ENCODE assay signal across 24 mouse cellular contexts in the genomic region with DNA sequence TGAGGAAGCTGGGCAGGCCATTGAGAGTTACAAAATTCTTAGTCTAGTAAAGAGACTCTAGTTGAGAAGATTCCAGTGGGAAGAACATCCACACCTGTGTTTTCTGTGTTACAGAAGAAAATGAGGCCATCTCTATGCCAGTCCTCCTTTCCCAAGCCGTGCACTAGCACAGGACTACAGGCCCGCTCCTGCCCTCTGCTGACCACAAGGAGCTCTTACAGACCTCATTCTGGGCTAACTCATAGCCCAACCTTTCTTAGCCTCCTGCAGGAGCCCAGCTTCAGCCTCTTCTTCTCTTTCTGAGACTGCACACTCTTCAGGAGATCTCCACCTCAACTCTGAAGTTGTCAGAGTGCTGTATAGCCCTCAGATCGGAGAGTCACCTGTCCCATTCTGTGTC. TPM values are rescaled to one million over a fixed set of nuclear protein-coding genes. Genes with fewer than 3 reads are reported as not detected.
DNase-seq lines count a peak whose midpoint lies in the region; ATAC-seq and TF ChIP-seq lines count a peak whose summit lies in the region.
"Not testable (repeated sequence)": the region's sequence is repeated elsewhere in the genome, so short reads cannot be mapped to it uniquely, and the experiment has no call there.
"Had no signal": no experiment of that assay in that cellular context is flagged by ENCODE, and none has a peak within 500 bp of the region (broad histone marks: within the 10 kb centered on the region; RNA-seq: fewer than 3 reads in every experiment).

No protein-coding gene starts in this region.

- not testable (repeated sequence) for H3K4me1 ChIP-seq in forebrain, embryonic 14.5 days (ENCODE audit: control insufficient read depth, insufficient read depth, low read length); hindbrain, embryonic 11.5 days (replicated peaks; ENCODE audit: control insufficient read depth, insufficient read depth, low read length)

- not testable (repeated sequence) for H3K36me3 ChIP-seq in forebrain, embryonic 14.5 days (ENCODE audit: control insufficient read depth, insufficient read depth, low read length); hindbrain, embryonic 11.5 days (ENCODE audit: control insufficient read depth, insufficient read depth, low read length)

- H3K27ac ChIP-seq in forebrain, embryonic 14.5 days (ENCODE audit: low read depth, low read length); hindbrain, embryonic 11.5 days (ENCODE audit: low read depth, low read length); left cerebral cortex, adult 2 months: not testable (repeated sequence)

- H3K4me2 ChIP-seq in forebrain, embryonic 14.5 days (ENCODE audit: low read length); hindbrain, embryonic 11.5 days (replicated peaks; ENCODE audit: low read depth, low read length): not testable (repeated sequence)

- peak; percentile 20 for TF ChIP-seq CTCF in left cerebral cortex, adult 2 months (IDR thresholded peaks at IDR 0.05)

- H3K4me3 ChIP-seq in forebrain, embryonic 14.5 days (ENCODE audit: low read depth, low read length); hindbrain, embryonic 11.5 days (ENCODE audit: low read depth, low read length); left cerebral cortex, adult 2 months: not testable (repeated sequence)

- 47% methylated on average over 3 of the region's 3 CpGs for WGBS in forebrain, embryonic 14.5 days
- 53% methylated on average over 3 of the region's 3 CpGs for WGBS in hindbrain, embryonic 11.5 days

- not testable (repeated sequence) for ATAC-seq in forebrain, embryonic 14.5 days; hindbrain, embryonic 11.5 days (ENCODE audit: low FRiP score)
- peak; percentile 71 for ATAC-seq in megakaryocyte progenitor cell, adult 5-6 weeks (replicated peaks; ENCODE audit: poor library complexity)

- not testable (repeated sequence) for H3K9ac ChIP-seq in forebrain, embryonic 14.5 days (ENCODE audit: low read length); hindbrain, embryonic 11.5 days (ENCODE audit: low read depth, low read length)

- not testable (repeated sequence) for H3K9me3 ChIP-seq in forebrain, embryonic 14.5 days (replicated peaks; ENCODE audit: control insufficient read depth, low read length); hindbrain, embryonic 11.5 days (ENCODE audit: control insufficient read depth, low read length)

- intact Hi-C loops in left cerebral cortex, adult 2 months (cut with DNase I): not testable (repeated sequence)

- not testable (repeated sequence) for H3K27me3 ChIP-seq in forebrain, embryonic 14.5 days (replicated peaks; ENCODE audit: control insufficient read depth, insufficient read depth, low read length); hindbrain, embryonic 11.5 days (ENCODE audit: control insufficient read depth, insufficient read depth, low read length)

- peak; percentile 24 for DNase-seq in adrenal gland, postnatal 14 days
- peak; percentile 63 for DNase-seq in embryo, embryonic 10 days (ENCODE audit: low spot score)
- peak; percentile 11 for DNase-seq in forebrain, embryonic 14.5 days (ENCODE audit: low spot score)
- DNase-seq in hindbrain, embryonic 11.5 days (ENCODE audit: low spot score): peak; percentile 22
- not testable (repeated sequence) for DNase-seq in left cerebral cortex, adult 2 months (ENCODE audit: extremely low spot score in 1 of 2, low spot score in 2 of 2)
- peak; percentile 44 for DNase-seq in retina, postnatal 1 day

RNA-seq across cellular contexts. Expression of a gene that starts 2.5 kb away (rescaled TPM):
- 0.67 TPM in 1 of 2 replicates, not detected in the other for total RNA-seq in adrenal gland, postnatal 14 days (2021)
- polyA plus RNA-seq in forebrain, embryonic 14.5 days (2014; fragmentation: Nextera tagmentation; extraction: Ambion mirVana): not detected in 2 replicates
- polyA plus RNA-seq in hindbrain, embryonic 11.5 days (2014; fragmentation: Nextera tagmentation; extraction: Ambion mirVana): not detected in 2 replicates
- not detected for total RNA-seq in left cerebral cortex, adult 2 months (2021)
- 5.8 and 12.8 TPM in 2 replicates for total RNA-seq in megakaryocyte progenitor cell, adult 5-6 weeks (2015)
- 7.5 and 19.0 TPM in 2 replicates for total RNA-seq in megakaryocyte progenitor cell, adult 5-6 weeks (2017)
- total RNA-seq: gastrocnemius, adult 18-20 months; layer of hippocampus, adult 8-10 months; left cerebral cortex, adult 18-20 months; MEL had no signal
- polyA plus RNA-seq: C2C12; forebrain, embryonic 16.5 days; heart, embryonic 14.5 days; hindbrain, embryonic 12.5 days; kidney, embryonic 15.5 days; limb, embryonic 10.5 days; midbrain, embryonic 11.5 days; myocyte; small intestine, adult 2 months; urinary bladder, adult 2 months had no signal

RNA-seq across cellular contexts. Expression of a gene that starts 33.6 kb away (rescaled TPM):
- 37.1 and 39.0 TPM in 2 replicates for total RNA-seq in adrenal gland, postnatal 14 days (2021)
- polyA plus RNA-seq in forebrain, embryonic 14.5 days (2014; fragmentation: Nextera tagmentation; extraction: Ambion mirVana): 64.7 and 64.9 TPM in 2 replicates
- polyA plus RNA-seq in hindbrain, embryonic 11.5 days (2014; fragmentation: Nextera tagmentation; extraction: Ambion mirVana): 49.0 and 52.8 TPM in 2 replicates
- 10 to 100 TPM; 28.8 to 35.2 TPM for total RNA-seq in left cerebral cortex, adult 2 months (2021)
- total RNA-seq in megakaryocyte progenitor cell, adult 5-6 weeks (2015): 6.7 and 10.1 TPM in 2 replicates
- 14.7 and 15.5 TPM in 2 replicates for total RNA-seq in megakaryocyte progenitor cell, adult 5-6 weeks (2017)

RNA-seq across cellular contexts. Expression of a gene that starts 41.7 kb away (rescaled TPM):
- total RNA-seq in adrenal gland, postnatal 14 days (2021): 0.63 and 0.64 TPM in 2 replicates
- polyA plus RNA-seq in forebrain, embryonic 14.5 days (2014; fragmentation: Nextera tagmentation; extraction: Ambion mirVana): 0.62 and 0.82 TPM in 2 replicates
- polyA plus RNA-seq in hindbrain, embryonic 11.5 days (2014; fragmentation: Nextera tagmentation; extraction: Ambion mirVana): 0.45 and 0.59 TPM in 2 replicates
- total RNA-seq in left cerebral cortex, adult 2 months (2021): 10 to 100 TPM in 1 of 2 experiments, 1 to 10 TPM in 1; 6.3 to 10.0 TPM
- 0.10 and 0.34 TPM in 2 replicates for total RNA-seq in megakaryocyte progenitor cell, adult 5-6 weeks (2015)
- 0.17 TPM in 1 of 2 replicates, not detected in the other for total RNA-seq in megakaryocyte progenitor cell, adult 5-6 weeks (2017)
- total RNA-seq: MEL had no signal

RNA-seq across cellular contexts. Expression of a gene that starts 51.2 kb away (rescaled TPM):
- total RNA-seq in adrenal gland, postnatal 14 days (2021): not detected in 2 replicates
- polyA plus RNA-seq in forebrain, embryonic 14.5 days (2014; fragmentation: Nextera tagmentation; extraction: Ambion mirVana): not detected in 2 replicates
- polyA plus RNA-seq in hindbrain, embryonic 11.5 days (2014; fragmentation: Nextera tagmentation; extraction: Ambion mirVana): not detected in 2 replicates
- not detected for total RNA-seq in left cerebral cortex, adult 2 months (2021)
- total RNA-seq in megakaryocyte progenitor cell, adult 5-6 weeks (2015): not detected in 2 replicates
- not detected in 2 replicates for total RNA-seq in megakaryocyte progenitor cell, adult 5-6 weeks (2017)
- total RNA-seq: gastrocnemius, adult 18-20 months; layer of hippocampus, adult 8-10 months; left cerebral cortex, adult 18-20 months; MEL had no signal
- polyA plus RNA-seq: C2C12; forebrain, embryonic 16.5 days; gonadal fat pad, adult 2 months; heart, embryonic 14.5 days; hindbrain, embryonic 12.5 days; intestine, embryonic 15.5 days; kidney, embryonic 15.5 days; limb, embryonic 10.5 days; liver, embryonic 13.5 days; midbrain, embryonic 11.5 days; myocyte; urinary bladder, adult 2 months had no signal
